Comparison of ENCODE assay signal across 18 mouse cellular contexts in the genomic region with DNA sequence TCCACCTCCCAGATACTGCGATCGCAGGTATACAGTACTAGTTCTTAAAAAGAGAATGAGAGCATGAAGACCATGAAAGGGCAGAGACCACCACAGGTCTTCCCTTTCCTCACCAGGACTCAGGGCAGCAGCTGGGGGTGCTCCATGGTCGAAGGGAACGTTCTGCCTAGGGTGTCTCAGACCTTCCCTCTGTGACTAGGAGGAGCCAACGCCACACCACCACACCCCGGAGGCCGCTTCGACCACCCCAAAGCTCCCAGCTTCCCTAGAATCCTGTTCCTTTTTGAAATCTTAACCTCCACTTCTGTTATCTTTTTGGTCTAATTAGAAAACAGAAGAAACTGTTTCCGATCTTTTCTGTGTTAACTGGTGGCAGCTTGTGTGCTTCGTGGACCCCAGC. TPM values are rescaled to one million over a fixed set of nuclear protein-coding genes. Genes with fewer than 3 reads are reported as not detected.
DNase-seq lines count a peak whose midpoint lies in the region; ATAC-seq and TF ChIP-seq lines count a peak whose summit lies in the region.
"Had no signal": no experiment of that assay in that cellular context is flagged by ENCODE, and none has a peak within 500 bp of the region (broad histone marks: within the 10 kb centered on the region; RNA-seq: fewer than 3 reads in every experiment).

No protein-coding gene starts in this region.

- no peak for DNase-seq in gastrocnemius, adult 2 months
- no peak for DNase-seq in gastrocnemius, postnatal 10 days
- no peak for DNase-seq in lung, embryonic 14.5 days
- no peak for DNase-seq in lung, postnatal 14 days
- no peak for DNase-seq in stomach, postnatal 0 days (ENCODE audit: low spot score)
- DNase-seq in urinary bladder, postnatal 25 days (ENCODE audit: low spot score): no peak
- no peak for DNase-seq in cerebellum, adult 11-12 months
- DNase-seq: cerebellum, adult 18-20 months; cerebellum, postnatal 36 days; thymus, postnatal 36 days had no signal

- peak overlapping the region; percentile 55 for H3K4me3 ChIP-seq in gastrocnemius, adult 2 months
- peak overlapping the region; percentile 14; the same call in 1 of the 2 replicates for H3K4me3 ChIP-seq in lung, embryonic 14.5 days (ENCODE audit: low read depth, low read length)
- peak overlapping the region; percentile 64 for H3K4me3 ChIP-seq in liver, embryonic 12.5 days
- no peak overlapping the region for H3K4me3 ChIP-seq in stomach, postnatal 0 days (ENCODE audit: low read depth, low read length)
- H3K4me3 ChIP-seq: forebrain, embryonic 13.5 days; hindbrain, embryonic 15.5 days; kidney, embryonic 15.5 days; limb, embryonic 15.5 days had no signal

- WGBS in lung, embryonic 14.5 days: 91% methylated on average over 10 of the region's 10 CpGs
- WGBS in liver, embryonic 12.5 days (ENCODE audit: insufficient replicate concordance): 79% methylated on average over 10 of the region's 10 CpGs
- 91% methylated on average over 10 of the region's 10 CpGs for WGBS in stomach, postnatal 0 days

- no peaks in the 10 kb centered on the region for H3K27me3 ChIP-seq in lung, embryonic 14.5 days (ENCODE audit: insufficient read depth, low read length)
- no peaks in the 10 kb centered on the region for H3K27me3 ChIP-seq in liver, embryonic 12.5 days (replicated peaks)
- H3K27me3 ChIP-seq in stomach, postnatal 0 days (ENCODE audit: control insufficient read depth, insufficient read depth, low read length): no peaks in the 10 kb centered on the region
- H3K27me3 ChIP-seq: forebrain, embryonic 13.5 days; hindbrain, embryonic 15.5 days; kidney, embryonic 15.5 days; limb, embryonic 15.5 days had no signal

- H3K27ac ChIP-seq in gastrocnemius, adult 2 months: peak overlapping the region; percentile 88
- H3K27ac ChIP-seq in lung, embryonic 14.5 days (ENCODE audit: low read depth): no peak overlapping the region
- H3K27ac ChIP-seq in liver, embryonic 12.5 days: peak overlapping the region; percentile 96
- 0 out of 2 replicates have a peak overlapping the region, but pooled peaks have one; percentile 53 for H3K27ac ChIP-seq in stomach, postnatal 0 days (replicated peaks)
- H3K27ac ChIP-seq: forebrain, embryonic 13.5 days; hindbrain, embryonic 15.5 days; kidney, embryonic 15.5 days had no signal

- no peak overlapping the region for H3K4me2 ChIP-seq in lung, embryonic 14.5 days
- H3K4me2 ChIP-seq in liver, embryonic 12.5 days: peak overlapping the region; percentile 77
- H3K4me2 ChIP-seq in stomach, postnatal 0 days (replicated peaks; ENCODE audit: low read depth): no peak overlapping the region
- H3K4me2 ChIP-seq: forebrain, embryonic 13.5 days; hindbrain, embryonic 15.5 days; kidney, embryonic 15.5 days; limb, embryonic 15.5 days had no signal

- intact Hi-C loops in gastrocnemius, adult 2 months (cut with DNase I): loop anchor here (5.0 kb wide), 1 partner anchor 36 kb away; a partner anchor contains a TSS

- TF ChIP-seq CTCF in gastrocnemius, adult 2 months (IDR thresholded peaks at IDR 0.05): no peak
- TF ChIP-seq CTCF in lung, embryonic 14.5 days (IDR thresholded peaks at IDR 0.05; ENCODE audit: low read depth): no peak
- no peak for TF ChIP-seq CTCF in stomach, postnatal 0 days (IDR thresholded peaks at IDR 0.05; ENCODE audit: low read depth)

- H3K4me1 ChIP-seq in lung, embryonic 14.5 days (ENCODE audit: insufficient read depth): peaks cover 7% of the 10 kb centered on the region; the same call in 1 of the 2 replicates
- H3K4me1 ChIP-seq in liver, embryonic 12.5 days: peaks cover 98% of the 10 kb centered on the region
- peaks cover 9% of the 10 kb centered on the region; the same call in 1 of the 2 replicates for H3K4me1 ChIP-seq in stomach, postnatal 0 days (replicated peaks; ENCODE audit: control insufficient read depth, insufficient read depth)

- no peak for TF ChIP-seq EP300 in stomach, postnatal 0 days (optimal IDR thresholded peaks at IDR 0.05)

- no peak overlapping the region; the same call in 1 of the 2 replicates for H3K9ac ChIP-seq in lung, embryonic 14.5 days
- H3K9ac ChIP-seq in liver, embryonic 12.5 days: peak overlapping the region; percentile 86
- H3K9ac ChIP-seq in stomach, postnatal 0 days (ENCODE audit: low read length): no peak overlapping the region
- H3K9ac ChIP-seq: forebrain, embryonic 13.5 days; hindbrain, embryonic 15.5 days; kidney, embryonic 15.5 days; limb, embryonic 15.5 days had no signal

- no peaks in the 10 kb centered on the region for H3K9me3 ChIP-seq in lung, embryonic 14.5 days (ENCODE audit: low read depth, low read length)
- H3K9me3 ChIP-seq in liver, embryonic 12.5 days (replicated peaks): no peaks in the 10 kb centered on the region
- H3K9me3 ChIP-seq in stomach, postnatal 0 days (ENCODE audit: control insufficient read depth, low read length): no peaks in the 10 kb centered on the region
- H3K9me3 ChIP-seq: forebrain, embryonic 13.5 days; G1E; hindbrain, embryonic 15.5 days; kidney, embryonic 15.5 days; limb, embryonic 15.5 days had no signal

- peaks cover 35% of the 10 kb centered on the region for H3K36me3 ChIP-seq in lung, embryonic 14.5 days (ENCODE audit: insufficient read depth)
- H3K36me3 ChIP-seq in liver, embryonic 12.5 days: peaks cover 56% of the 10 kb centered on the region
- peaks cover 10% of the 10 kb centered on the region for H3K36me3 ChIP-seq in stomach, postnatal 0 days (ENCODE audit: control insufficient read depth, insufficient read depth, low read length)

- no peak for ATAC-seq in lung, embryonic 14.5 days (ENCODE audit: insufficient read depth)
- no peak for ATAC-seq in liver, embryonic 12.5 days
- ATAC-seq in stomach, postnatal 0 days (ENCODE audit: low FRiP score, low TSS enrichment): no peak
- ATAC-seq: activated CD4-positive, CD25-positive, alpha-beta regulatory T cell, adult 4 months; forebrain, embryonic 13.5 days; midbrain, embryonic 16.5 days had no signal

RNA-seq across cellular contexts. Expression of a gene that starts 37.8 kb away (rescaled TPM):
- total RNA-seq in gastrocnemius, adult 2 months (2021): 10 to 100 TPM; 15.3 to 27.4 TPM
- 10 to 100 TPM; 34.5 to 43.6 TPM for total RNA-seq in gastrocnemius, postnatal 10 days (2021)
- 31.2 and 32.4 TPM in 2 replicates for polyA plus RNA-seq in lung, embryonic 14.5 days (2014; fragmentation: Nextera tagmentation; extraction: Ambion mirVana)
- 27.2 and 28.8 TPM in 2 replicates for polyA plus RNA-seq in liver, embryonic 12.5 days (2016; fragmentation: Nextera tagmentation; extraction: Ambion mirVana)
- polyA plus RNA-seq in stomach, postnatal 0 days (2015; fragmentation: Nextera tagmentation; extraction: Ambion mirVana): 8.4 and 8.5 TPM in 2 replicates
